Mouse (Mus musculus): ENCODE measurements at regions not wholly inside any gene's neighbourhood (a gene's known extent, or its start where the extent isn't known, plus 50 kb on each side); places are given as distances from the start of the nearest gene placed in this dataset.

DNA sequence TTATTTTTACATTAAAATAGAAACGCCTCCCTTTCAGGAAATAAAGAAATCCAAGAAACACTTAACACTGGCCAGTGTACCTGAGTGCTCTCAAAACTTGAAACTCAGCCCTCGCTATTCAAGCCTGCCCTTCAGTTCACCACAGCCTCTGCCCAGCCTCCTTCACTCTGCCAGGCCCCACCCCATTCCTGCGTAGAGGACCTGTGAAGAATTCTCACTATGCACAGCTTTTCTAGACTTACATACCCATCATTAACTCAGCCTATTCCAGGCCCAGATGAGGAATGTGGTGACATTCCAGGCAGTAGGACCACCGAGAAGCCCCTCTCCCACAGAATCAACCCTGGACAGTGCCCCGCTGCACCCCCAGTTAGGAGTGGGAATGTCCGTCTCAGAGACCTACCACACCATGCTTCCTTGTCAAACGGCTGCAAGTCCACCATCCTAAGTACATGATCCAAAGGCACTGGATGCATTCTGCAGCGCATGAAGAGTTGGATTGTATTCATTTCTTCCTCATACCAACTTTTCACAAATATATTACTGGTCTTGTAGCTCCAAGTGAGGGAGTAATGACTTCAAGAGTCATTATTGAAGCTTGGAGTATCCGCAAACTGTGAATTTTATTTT is 150.0 kb upstream of the Cdkn3 start:
- TF ChIP-seq POLR2A (IDR thresholded peaks at IDR 0.05; ENCODE audit: insufficient read length, low read depth), result no peak
- no peak for TF ChIP-seq TCF12 (IDR thresholded peaks at IDR 0.05; ENCODE audit: insufficient read depth, poor library complexity, severe bottlenecking)
- TF ChIP-seq POLR2AphosphoS2 (IDR thresholded peaks at IDR 0.05; ENCODE audit: insufficient read length, low read depth), result no peak
- no peak for TF ChIP-seq MYOD1 (IDR thresholded peaks at IDR 0.05; ENCODE audit: control insufficient read depth in 1 of 3, insufficient read length in 2 of 3, low read depth in 2 of 3)
- no peak for TF ChIP-seq USF1 (IDR thresholded peaks at IDR 0.05; ENCODE audit: low read depth)
- TF ChIP-seq E2F4 (IDR thresholded peaks at IDR 0.05; ENCODE audit: insufficient read depth), result no peak
- TF ChIP-seq CEBPB (IDR thresholded peaks at IDR 0.05; ENCODE audit: insufficient read depth, poor library complexity, severe bottlenecking), result no peak
- no peak for TF ChIP-seq MYOG (IDR thresholded peaks at IDR 0.05; ENCODE audit: control insufficient read depth in 1 of 3, insufficient read depth in 1 of 3, insufficient read length in 2 of 3, low read depth in 2 of 3)
- TF ChIP-seq TCF3 (IDR thresholded peaks at IDR 0.05; ENCODE audit: insufficient read length, low read depth), result no peak
- no peak for TF ChIP-seq MAX (IDR thresholded peaks at IDR 0.05; ENCODE audit: low read depth)
- TF ChIP-seq SRF (IDR thresholded peaks at IDR 0.05; ENCODE audit: control insufficient read depth, insufficient read length, low read depth), result no peak
- TF ChIP-seq REST (IDR thresholded peaks at IDR 0.05; ENCODE audit: insufficient read depth, insufficient read length), result no peak

Measured in myocyte (in vitro differentiated cells).